Mouse (Mus musculus) 3T3-L1 (cell line): ENCODE results near the gene Atf7ip.
"Not testable (repeated sequence)": the region's sequence is repeated elsewhere in the genome, so short reads cannot be mapped to it uniquely, and the experiment has no call there.

ENCODE experiments used
- DNase-seq: peaks from one replicate; pipeline ENCODE4 v3.0.0-alpha.2; 2015; ENCODE audit warnings: low read depth, low spot score

Gene Atf7ip

DNA sequence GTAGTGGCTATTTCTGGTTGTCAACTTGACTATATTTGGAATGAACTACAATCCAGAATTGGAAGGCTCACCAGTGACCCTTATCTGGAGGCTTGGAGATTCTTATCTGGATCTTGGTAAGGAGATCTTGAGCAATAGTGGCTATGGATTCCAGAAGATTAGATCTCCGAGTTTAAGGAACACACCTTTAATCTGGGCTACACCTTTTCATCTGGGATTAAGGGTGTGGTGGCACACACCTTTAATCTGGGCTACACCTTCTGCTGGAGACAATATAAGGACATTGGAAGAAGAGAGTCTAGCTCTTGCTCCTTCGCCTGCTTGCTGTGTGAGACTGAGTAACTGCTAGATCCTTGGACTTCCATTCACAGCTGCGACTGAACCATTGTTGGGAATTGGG, at the start of gene Atf7ip:
Gene Atf7ip, plus strand, starts transcription at position 301 of the 400 bp plus-strand sequence.
- not testable (repeated sequence) for DNase-seq

DNA sequence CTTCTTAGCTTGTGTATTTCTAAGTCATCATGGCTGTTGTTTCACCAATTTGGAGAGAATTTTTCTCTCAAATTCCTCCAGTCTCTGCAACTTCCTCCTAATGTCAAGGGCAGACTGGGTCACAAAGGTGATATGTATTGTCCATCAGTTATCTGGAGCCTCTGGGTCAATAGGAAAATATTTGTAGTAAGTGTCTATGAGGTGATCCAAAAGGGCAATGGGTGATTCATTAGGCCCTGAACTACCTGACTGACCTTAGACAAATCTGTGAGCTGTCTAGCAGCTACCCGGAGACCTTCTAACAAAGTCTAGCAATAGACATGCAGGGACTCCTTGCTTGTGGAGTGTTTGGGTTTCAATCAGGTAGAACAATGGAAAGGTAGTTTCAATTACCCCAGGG, 49.7 kb upstream of the Atf7ip start:
- no peak for DNase-seq

DNA sequence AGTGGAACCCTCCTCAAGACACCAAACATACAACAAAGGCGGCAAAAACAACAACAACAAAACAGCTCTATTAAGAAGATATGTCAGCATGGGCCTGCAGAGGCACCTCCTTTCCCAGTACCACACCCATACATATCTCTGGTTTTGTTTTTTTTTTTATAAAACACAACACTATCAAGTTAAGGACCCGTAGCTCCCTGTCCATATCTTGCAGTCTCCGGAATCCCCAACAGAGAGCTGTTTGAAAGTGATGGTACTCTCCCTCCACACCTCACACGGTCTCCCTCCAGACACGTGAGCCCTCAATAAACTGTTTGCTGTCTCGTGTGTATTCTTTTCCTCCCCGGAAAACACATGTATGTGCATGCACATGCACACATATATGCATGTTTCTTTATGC, 46.8 kb upstream of the Atf7ip start:
- no peak for DNase-seq

DNA sequence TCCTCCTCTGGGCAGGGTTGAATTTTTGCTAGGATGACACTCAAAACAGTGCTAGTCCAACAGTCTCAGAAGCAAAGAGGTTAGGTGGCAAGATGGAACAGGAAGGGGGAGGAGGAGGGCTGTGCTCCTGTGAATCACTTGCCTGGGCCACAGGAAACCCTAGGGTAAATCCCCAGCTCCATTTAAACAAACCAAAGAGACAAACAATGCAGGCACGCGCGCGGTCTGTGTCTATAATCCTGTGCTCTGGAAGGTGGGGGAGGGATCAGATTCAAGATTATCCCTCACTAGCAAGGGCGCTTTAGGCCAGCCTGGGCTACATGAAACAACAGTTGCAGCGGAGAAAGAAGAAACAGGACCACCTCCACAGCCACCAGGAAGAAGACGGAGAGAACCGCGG, 42.5 kb upstream of the Atf7ip start:
- no peak for DNase-seq

DNA sequence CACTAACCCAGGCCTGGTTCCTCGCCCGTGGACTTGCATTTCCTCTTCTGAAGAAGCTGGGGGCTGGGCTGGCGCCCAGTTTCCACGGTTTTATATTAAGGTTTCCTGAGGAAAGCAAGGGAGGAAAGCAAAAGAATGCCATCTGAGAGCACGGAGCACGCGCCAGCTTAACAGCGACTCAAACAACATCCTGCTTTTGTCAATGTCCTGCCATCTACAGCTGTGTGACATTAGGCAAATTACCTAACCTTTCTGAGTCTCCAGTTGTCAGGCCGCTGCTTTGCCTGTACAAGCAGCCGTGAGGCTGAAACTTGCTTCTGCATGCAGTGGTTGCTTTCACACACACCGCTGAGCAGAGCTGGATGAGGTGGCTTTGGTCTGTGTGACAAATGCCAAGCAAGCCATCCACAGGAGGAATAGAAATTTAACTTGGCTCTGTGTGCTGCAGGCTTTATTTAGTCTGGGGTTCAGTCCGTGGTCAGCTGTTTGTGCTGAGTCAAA, 41.8 kb upstream of the Atf7ip start:
- DNase-seq = no peak

DNA sequence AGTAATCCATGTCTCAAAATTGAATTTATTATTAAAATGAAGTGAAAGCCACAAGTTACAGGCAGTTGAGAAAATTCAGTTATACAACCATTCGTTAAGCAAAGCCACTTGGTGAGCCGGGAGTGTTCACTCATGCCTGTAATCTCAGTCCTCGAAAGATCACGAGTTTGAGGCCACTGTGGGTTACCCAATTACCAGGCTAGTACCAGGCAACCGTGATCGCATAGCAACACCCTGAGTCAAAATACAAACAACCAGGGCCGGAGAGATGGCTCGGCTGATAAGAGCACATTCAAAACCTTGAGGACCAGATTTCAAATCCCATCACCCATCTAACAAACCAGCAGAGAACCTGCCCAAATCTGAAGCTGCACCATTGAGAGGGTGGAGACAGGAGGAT, 40.9 kb upstream of the Atf7ip start:
- DNase-seq = no peak

DNA sequence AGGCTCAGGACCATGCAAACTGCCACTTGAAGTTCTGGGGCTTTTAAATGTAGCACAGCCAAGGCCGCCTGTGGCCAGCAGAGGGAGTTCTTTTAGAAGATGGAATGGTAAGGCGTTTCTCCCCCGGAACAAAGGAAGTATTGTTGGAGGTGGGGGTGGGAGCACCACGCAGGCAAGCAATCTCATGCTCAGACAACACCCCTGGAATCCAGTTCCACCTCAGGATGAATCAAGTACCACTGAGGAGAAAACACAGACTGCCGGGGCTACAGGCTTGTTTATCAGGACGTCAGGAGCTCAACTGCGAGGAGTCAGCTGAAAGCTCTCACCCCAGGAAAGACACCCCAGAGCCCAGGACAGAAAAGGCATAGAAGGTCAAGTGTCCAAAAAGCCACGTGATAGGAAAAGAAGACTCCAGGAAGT, 40.0 kb upstream of the Atf7ip start:
- DNase-seq = peak; percentile 74

DNA sequence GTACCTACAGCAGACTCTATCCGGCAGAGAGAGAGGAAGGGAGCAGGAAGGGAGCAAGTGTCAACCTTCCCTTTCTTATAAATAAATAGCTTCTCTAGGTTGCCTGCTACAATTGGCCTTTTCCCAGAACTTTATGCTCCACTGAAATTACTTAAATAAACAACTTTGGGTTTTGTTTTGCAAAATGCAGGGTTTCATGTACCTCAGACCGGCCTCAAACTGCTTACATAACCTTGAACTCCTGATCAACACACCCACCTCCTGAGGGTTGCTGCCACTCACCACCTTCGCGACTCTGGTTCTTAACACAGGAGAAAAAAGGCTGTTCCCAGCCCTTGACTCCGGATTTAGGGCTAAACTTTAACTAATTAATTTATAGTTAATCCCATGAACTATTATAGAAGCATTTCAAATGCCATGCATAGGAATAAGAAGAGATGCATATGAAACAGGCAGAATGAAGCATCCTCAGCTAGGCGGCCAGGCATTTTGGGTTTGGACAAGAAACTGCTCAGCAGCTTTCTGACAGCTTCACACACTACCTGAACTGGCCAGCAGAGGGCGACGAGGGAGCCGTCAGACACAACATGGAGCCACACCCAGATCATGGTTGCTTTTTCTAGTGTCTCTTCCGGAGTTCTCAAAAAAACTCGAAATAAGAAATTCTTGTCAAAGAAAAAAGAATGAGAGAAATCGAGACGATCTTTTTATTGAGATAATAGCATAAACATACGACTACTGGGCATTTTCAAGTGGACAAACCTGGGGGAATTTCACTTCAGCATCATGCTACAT, 38.8 kb upstream of the Atf7ip start:
- peak; percentile 77 for DNase-seq

DNA sequence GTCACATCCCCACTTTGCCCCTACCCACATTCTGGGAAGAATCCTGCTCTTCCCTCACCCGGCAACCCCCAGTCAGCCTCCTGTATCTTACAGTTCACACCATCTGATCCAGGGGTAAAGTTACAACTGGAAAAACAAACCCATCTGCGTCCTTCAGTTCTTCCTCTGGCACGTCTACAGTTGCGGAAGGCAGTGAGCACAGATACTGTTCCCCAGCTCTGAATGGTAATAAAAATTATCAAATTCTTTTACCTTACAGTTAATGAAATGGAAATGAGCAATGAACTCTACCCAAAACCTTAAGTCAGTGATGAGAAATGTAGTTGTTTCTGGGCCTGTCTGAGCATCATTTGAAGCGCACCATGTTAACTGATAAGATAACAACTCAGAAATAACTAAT, 38.1 kb upstream of the Atf7ip start:
- DNase-seq = no peak

DNA sequence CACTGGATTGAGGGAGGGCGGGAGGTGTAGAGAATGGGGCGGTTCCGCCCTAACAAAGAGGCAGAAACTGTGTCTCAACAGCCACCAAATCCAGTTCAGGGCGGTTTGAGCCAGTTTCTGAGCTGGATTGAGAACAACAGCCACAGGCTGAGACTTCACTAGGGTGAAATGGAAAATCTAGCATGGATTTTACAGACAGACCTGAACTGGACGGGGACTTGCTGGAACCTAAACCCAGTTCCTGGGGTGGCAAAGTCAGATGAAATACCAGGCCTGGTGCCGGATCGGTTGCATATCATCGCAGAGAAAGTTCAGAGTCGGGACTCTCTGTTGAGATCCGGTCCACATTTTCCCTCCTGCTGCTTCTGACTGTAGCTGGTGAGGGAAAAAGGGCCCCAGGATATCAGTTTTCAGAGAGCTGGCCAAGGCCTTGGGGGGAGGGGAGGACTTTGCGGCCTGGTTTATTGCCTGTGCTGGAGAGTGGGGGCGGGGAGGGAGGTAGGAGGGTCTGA, 37.5 kb upstream of the Atf7ip start:
- DNase-seq = peak; percentile 88

DNA sequence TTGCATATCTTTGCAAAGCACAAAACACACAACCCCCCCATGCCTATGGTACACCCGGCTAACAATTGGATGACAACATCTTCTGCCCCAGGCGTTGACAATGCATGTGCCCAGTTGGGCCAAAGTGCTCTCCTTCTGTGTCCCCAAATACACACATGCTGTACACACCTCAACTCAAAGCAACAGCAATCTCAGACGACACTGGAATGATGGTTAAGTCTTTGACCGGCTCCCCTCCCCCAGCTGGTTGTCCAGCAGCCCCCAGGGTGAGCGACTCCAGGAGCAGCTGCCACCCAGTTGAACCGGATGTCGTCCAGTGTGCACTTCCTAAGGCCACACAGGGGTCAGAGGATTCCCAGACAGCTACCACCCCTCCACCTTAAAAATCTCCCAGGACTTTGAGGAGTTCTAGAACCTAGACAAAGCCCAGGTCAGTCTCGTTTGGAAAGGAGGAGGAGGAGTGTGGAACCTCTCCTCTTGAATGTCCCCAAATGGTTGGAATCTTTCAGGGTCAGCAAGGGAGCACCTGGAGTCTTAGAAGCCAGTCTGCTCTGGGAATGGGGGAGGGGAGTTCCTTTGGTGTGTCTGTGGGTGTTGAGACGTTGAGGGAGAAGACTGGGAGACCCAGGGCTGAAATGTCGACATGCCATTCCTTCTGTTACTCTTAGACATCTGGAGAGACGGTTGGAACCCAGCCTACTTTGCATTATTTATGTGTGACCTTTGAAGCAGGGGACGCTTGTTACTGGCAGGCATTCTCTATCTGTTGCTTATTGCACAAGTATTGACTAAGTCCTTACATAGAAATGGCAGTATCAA, 36.8 kb upstream of the Atf7ip start:
- no peak for DNase-seq

DNA sequence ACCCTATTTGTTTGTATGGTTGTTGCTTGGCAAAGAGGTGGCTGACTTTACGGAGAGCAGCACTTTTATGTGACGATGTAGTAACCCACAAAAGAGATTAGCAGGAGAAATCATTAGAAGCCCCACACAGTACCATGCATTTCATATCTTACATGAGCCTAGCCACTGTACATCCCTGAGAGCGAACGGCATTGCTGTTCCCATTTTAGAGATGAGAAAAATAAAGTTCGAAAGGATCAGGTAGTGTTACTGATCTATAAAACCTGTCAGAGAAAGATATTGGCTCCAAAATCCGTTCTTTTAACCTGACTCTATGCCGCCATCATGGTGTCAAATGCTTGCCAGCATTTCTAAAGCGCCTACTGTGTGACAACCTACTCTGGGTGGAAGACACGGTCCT, 36.2 kb upstream of the Atf7ip start:
- DNase-seq = no peak

DNA sequence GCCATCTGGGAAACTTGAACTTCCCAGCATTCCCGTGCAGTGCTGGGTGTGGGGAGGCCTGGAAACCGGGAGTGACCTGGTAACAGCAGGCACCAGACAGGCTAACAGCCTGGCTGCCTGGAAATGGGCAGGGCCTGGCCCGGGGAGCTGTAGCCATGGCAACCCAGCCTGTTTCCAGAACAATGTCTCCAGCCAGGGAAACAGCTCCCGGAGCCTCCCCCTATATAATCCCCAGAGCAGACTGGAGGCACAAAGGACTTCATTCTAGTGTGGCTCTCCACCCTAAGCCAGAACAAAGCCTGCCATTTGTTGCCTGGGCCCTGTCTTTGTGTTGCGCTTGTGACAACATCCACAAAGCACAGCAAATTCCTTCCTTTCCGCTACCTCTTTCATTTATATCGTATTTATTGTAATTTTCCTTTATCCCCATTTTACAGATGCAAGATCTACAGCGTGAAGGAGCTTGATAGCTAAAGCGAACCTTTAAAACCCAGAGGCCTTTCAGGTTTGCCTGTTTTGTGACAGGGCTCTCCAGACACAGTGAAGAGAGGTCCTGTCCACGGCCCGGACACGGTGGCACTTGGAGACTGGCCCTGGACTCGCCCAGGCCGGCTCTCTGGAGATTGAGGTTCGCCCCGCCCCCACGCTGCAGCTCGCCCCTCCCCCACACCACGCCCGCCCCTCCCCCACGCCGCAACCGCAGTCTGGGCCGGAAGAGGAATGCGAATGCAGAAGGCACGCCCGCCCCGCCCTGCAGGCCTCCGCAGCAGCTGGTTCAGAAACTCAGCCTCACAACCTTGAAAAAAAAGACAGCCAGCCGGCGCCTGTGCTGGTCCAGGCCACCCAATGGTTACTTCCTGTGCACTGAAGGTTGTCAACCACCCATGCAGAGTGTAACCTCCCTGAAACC, 35.4 kb upstream of the Atf7ip start:
- peak; percentile 65 for DNase-seq

DNA sequence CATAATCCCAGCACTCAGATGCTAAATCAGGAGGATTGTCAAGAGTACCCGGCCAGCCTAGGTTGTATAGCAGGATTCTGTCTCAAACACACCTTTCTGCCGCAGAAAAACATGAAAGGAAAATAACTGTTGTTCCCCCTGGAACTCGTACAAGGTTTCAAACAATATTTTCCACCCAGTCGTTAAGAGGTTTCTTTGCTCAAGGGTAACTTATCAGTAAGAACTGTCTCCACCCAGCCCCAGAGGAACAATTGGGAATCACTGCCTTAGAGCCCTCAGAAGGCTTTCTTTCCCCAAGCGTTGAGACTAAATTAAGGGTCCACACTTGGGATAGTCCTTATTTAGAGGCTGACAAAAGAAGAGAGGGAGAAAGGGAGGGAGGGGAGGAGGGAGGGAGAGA, 34.4 kb upstream of the Atf7ip start:
- DNase-seq = no peak

DNA sequence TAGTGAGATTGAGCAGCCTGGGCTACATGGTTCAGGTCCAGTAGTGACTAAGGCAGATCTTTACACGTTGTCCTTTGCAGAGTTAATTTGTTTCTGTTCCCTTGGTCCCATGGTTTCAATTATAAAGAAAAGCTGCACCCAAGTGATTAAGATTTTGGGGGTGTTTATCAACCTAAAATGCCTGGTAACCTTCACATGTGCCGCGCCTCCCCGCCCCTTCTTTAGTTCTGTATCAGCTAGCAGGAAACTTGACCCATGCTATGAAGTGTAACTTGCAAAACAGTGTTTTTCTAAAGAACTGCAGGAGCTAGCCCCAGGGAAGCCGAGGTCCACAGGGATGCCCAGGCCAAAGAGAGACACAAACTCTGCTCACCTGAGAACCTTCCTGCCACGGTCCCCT, 33.2 kb upstream of the Atf7ip start:
- no peak for DNase-seq

DNA sequence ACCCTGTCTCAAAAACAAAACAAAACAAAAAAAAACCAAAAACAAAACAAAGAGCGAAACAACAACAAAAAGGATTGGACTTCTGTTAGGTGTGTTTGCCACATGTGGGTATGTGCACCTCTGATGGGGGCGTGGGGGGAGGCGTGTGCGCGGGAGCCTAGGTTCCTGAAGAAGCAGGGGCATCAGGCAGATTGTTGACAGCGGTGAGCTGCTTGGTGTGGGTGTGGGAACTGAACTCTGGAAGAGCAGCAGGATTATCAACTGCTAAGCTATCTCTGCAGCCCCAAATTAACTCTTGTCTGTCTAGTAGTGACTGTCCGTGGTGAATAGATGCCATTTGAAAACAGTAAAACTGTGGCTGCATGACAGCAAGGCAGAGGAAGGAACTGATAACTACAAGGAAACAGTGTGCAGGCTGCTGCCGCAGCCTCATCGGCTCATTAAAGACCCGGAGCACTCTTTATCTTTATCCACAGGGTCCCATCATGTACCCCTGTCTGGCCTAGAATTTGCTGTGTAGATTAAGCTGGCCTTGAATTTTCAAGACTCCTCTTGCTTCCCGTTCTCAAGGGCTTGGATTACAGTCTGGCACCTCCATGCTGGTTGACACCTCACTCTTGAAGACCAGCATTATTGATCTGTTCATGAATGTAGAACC, 32.4 kb upstream of the Atf7ip start:
- DNase-seq = no peak

DNA sequence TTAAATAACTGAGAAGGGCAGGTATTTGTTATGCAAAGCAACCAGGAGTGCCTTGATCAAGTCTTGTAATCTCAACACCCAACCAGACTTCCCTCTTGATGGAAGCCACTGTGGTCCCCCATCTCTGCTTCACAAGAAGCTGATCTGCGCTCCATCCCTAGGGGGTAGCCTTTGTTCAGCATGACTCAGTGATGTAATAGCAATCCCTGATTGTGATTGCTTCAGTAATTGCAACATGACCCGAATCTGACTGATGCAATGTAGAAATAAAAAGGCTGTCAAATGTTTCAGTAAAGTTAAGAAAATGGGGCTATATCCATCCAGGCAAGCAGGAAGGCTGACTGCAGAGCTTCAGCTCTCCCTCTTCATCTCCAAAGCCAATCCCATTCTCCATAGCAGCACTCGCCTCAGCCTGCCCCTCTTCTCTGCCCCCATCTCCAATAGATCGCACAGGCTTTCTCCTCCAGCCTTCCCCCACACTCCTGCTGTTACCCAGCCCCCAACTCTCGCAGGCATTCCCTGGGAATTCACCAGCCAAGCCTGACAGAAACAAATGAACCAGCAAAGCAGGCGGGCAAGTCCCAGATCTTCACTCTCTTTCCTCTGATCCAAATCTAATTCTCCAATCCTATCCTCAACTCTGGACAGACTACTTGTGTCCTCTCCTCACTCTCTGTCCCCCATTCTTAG, 30.7 kb upstream of the Atf7ip start:
- peak; percentile 37 for DNase-seq

DNA sequence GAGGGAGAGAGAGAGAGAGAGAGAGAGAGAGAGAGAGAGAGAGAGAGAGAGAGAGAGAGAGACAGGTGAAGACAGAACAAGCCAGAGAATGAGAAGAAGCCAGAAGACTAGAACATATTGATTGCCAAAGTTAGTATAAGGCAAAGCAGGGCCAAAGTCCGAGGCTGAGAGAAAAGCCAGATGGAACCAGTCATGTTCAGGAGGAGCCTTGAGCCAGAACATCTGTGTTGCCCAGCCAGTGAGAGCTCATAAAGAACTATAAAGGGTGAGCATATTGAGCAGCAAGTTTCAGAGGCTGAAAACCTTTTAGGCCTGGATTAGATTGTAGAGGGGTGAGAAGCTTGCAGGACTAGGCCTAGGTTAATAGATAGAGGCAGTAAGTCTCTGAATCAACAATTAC, 28.1 kb upstream of the Atf7ip start:
- no peak for DNase-seq

DNA sequence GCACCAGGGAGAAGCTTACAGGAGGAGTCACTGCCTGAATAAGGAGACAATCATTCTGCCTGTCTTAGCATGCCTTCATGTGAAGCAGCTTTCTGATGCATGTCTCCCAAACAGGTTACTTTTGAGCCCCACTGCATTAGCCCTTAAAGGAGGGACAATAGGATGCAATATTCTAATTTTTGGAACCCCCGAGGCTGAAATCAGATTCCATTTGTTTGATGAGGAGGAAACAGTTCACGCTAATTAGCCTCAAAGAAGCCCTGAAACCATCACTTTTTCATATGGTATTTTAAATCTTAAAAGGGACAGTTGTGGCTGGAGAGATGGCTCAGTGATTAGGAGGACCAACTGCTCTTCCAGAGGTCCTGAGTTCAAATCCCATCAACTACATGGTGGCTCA, 22.4 kb upstream of the Atf7ip start:
- DNase-seq = no peak

DNA sequence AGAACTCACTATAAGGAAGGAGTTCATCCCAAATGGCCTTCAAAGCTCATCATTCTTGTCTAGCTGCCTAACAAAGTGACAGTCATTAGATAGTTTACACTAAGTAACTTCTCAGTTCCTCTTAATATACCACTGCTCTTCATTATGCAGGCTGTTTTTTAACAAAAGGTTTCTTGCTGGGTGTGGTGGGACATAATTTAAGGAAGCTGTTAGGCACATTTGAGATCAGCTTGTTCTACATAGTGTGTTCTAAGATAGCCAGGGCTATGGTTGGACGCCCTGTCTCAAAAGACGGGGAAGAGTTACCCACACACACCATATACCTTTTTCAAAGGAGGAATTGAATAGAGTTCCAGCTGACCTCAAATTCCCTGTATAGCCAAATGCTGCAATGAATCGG, 21.9 kb upstream of the Atf7ip start:
- DNase-seq = no peak
